Mouse (Mus musculus): Measurements from ENCODE around the gene Grid2.

DNA sequence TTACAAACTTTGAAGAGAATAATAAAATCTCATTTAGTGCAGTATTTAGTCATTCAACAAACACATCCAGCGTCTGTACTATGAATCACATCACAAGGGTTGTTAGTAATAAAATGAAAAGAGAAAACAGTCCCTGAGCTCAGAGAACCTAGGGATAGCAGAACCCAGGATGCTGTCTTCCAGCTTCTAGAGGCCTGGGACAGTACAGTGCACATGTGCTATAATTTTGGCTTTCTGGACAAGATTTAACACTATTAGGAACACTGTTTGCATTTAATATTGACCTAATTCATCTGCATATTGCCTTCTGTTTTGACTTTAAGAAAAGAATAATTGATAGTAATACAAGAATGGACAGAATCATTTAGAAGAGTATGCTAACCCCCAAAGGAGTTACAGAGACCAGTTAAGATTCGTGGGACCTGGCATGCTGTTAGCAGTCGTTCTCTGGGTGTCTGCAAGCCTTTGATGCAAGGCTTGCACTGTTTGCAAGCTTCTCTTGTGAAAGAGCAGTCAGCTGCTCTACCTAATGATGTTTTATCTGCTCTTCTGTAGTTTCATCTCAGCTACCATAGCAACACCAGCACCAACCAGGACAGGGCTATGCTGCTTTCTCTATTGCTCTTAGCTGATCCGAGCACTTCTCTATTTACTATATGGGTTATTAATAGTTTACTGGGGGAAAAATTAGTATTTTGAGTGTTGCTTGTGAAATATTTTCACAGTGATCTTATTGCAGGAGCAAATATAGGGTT is 1234.8 kb downstream of the Grid2 start:
- TF ChIP-seq CTCF (IDR thresholded peaks at IDR 0.05; ENCODE audit: low read depth, low read length): no peak
- no peak for TF ChIP-seq POLR2A (IDR thresholded peaks at IDR 0.05; ENCODE audit: extremely low read depth, insufficient read depth, low read length)
